In genomic region chr7:55911371-55911770, GRCm38 (mm10) we compare ENCODE assay signal across 10 mouse cellular contexts. TPM values are rescaled to one million over a fixed set of nuclear protein-coding genes. Genes with fewer than 3 reads are reported as not detected.
DNase-seq lines count a peak whose midpoint lies in the region; ATAC-seq lines count a peak whose summit lies in the region.
"Had no signal": no experiment of that assay in that cellular context is flagged by ENCODE, and none has a peak within 500 bp of the region (broad histone marks: within the 10 kb centered on the region; RNA-seq: fewer than 3 reads in every experiment).

No protein-coding gene starts in this region.

- H3K4me3 ChIP-seq in kidney, embryonic 14.5 days (ENCODE audit: low read length): no peak overlapping the region

- no peak overlapping the region for H3K4me2 ChIP-seq in kidney, embryonic 14.5 days (replicated peaks; ENCODE audit: low read depth, low read length)

- H3K4me1 ChIP-seq in kidney, embryonic 14.5 days (ENCODE audit: control insufficient read depth, insufficient read depth, low read length): no peaks in the 10 kb centered on the region

- H3K27me3 ChIP-seq in kidney, embryonic 14.5 days (ENCODE audit: control insufficient read depth, insufficient read depth, low read length): no peaks in the 10 kb centered on the region

- no peak overlapping the region for H3K27ac ChIP-seq in kidney, embryonic 14.5 days (ENCODE audit: low read depth, low read length)

- 75% methylated on average over 8 of the region's 8 CpGs for WGBS in kidney, embryonic 14.5 days

- no peak for ATAC-seq in kidney, embryonic 14.5 days (ENCODE audit: low FRiP score, low TSS enrichment)

- peaks cover 71% of the 10 kb centered on the region for H3K36me3 ChIP-seq in kidney, embryonic 14.5 days (ENCODE audit: control insufficient read depth, insufficient read depth, low read length)

- no peaks in the 10 kb centered on the region for H3K9me3 ChIP-seq in kidney, embryonic 14.5 days (ENCODE audit: control insufficient read depth, low read length)

- no peak overlapping the region for H3K9ac ChIP-seq in kidney, embryonic 14.5 days (ENCODE audit: low read depth, low read length)

- peak; percentile 46 for DNase-seq in kidney, adult 18-20 months
- peak; percentile 48 for DNase-seq in A20 (ENCODE audit: low read depth, low spot score)
- DNase-seq in CD4-positive helper T cell, adult 2 months (ENCODE audit: low read depth, low spot score): peak; percentile 9
- peak; percentile 68 to 77 for DNase-seq in kidney, adult 8-10 months
- DNase-seq in cerebellum, postnatal 25 days: no peak
- DNase-seq in spleen, adult 12 weeks (ENCODE audit: low spot score): no peak
- DNase-seq: cerebellum, postnatal 14 days; lung, postnatal 4 days; thymus, adult 18-20 months had no signal

RNA-seq across cellular contexts. Expression of gene Nipa2, which starts 50.9 kb away (rescaled TPM):
- 39.8 and 56.1 TPM in 2 replicates for polyA plus RNA-seq in kidney, embryonic 14.5 days (2014; fragmentation: Nextera tagmentation; extraction: Ambion mirVana)

Comparison
In these comparisons a context has a peak if more than half of its experiments do, and no peak if none do; other contexts are left out.
1. DNase-seq: peak in kidney, adult 18-20 months (single experiment), A20 (single experiment), CD4-positive helper T cell, adult 2 months (single experiment) and kidney, adult 8-10 months (2 of 2); none in cerebellum, postnatal 25 days (0 of 2) and spleen, adult 12 weeks (single experiment).